Mouse (Mus musculus): ENCODE measurements around the gene Wdr20rt. TPM values are rescaled to one million over a fixed set of nuclear protein-coding genes. Genes with fewer than 3 reads are reported as not detected.

Wdr20rt gene
- total RNA-seq, 1 experiment from 2014 or later = 0.12 TPM

Other genes with a start within 250 kb of the Wdr20rt start
- gene Prpf39, start 189.2 kb upstream of the Wdr20rt start, total RNA-seq (2017) = 143 and 147 TPM in 2 replicates
- gene Fkbp3, start 151.5 kb upstream of the Wdr20rt start, total RNA-seq (2017) = 100 and 114 TPM in 2 replicates
- gene Fancm, start 149.9 kb upstream of the Wdr20rt start, total RNA-seq (2017) = 21.9 and 34.6 TPM in 2 replicates
- 2.6 and 2.9 TPM in 2 replicates for gene Mis18bp1, start 52.9 kb upstream of the Wdr20rt start, total RNA-seq (2017)